In the genomic region with DNA sequence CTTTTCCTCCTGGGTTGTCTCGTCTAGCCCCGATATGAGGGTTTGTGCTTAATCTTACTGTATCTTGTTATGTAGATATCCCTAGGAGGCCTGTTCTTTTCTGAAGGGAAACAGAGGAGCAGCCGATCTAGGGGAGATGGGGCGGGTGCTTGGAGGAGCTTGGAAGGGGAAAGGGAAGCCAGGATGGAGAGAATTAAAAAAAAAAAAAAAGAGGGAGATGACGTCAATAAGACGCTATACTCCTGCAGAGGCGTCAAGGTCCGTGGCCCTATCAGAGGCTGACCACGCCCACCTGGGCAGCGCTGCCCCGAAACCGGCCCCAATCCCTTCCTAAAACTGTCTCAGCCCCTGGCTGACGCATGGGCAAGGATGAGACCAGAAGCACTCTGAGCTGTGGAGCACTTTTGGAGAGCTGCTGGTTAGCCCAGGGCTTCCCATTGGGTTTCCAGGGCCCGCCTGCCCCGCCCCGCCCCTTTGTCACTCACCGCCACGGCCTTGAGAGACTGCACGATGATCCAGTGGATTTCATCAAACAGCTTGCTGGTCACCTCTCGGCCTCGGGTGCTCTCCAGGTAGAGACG, we compare ENCODE assay signal across 16 mouse cellular contexts. TPM values are rescaled to one million over a fixed set of nuclear protein-coding genes. Genes with fewer than 3 reads are reported as not detected.
A peak's percentile ranks its signal among the peaks of the same experiment; 100 is the strongest.
DNase-seq lines count a peak whose midpoint lies in the region; ATAC-seq and TF ChIP-seq lines count a peak whose summit lies in the region.
"Had no signal": no experiment of that assay in that cellular context is flagged by ENCODE, and none has a peak within 500 bp of the region (broad histone marks: within the 10 kb centered on the region; RNA-seq: fewer than 3 reads in every experiment).

No protein-coding gene starts in this region.

- no peak for DNase-seq in forebrain, embryonic 10.5 days (ENCODE audit: extremely low spot score, low spot score)
- DNase-seq in midbrain, embryonic 10.5 days (ENCODE audit: low spot score), result no peak
- DNase-seq in midbrain, postnatal 0 days (ENCODE audit: low spot score), result no peak
- no peak for DNase-seq in embryonic facial prominence, embryonic 10.5 days (ENCODE audit: low spot score)
- peak; percentile 41 for DNase-seq in liver, postnatal 0 days
- no peak for DNase-seq in right cerebral cortex, postnatal 25 days
- DNase-seq in spleen, adult 18-20 months, result no peak
- DNase-seq: cerebellum, postnatal 10 days; gastrocnemius, postnatal 25 days; thymus, postnatal 25 days had no signal

- TF ChIP-seq CTCF in midbrain, postnatal 0 days (IDR thresholded peaks at IDR 0.05), result no peak
- TF ChIP-seq CTCF in liver, postnatal 0 days (IDR thresholded peaks at IDR 0.05; ENCODE audit: low read depth), result no peak

- TF ChIP-seq EP300 in liver, postnatal 0 days (IDR thresholded peaks at IDR 0.05; ENCODE audit: low read depth), result no peak

- peaks cover 91% of the 10 kb centered on the region for H3K36me3 ChIP-seq in forebrain, embryonic 10.5 days (replicated peaks)
- peaks cover 91% of the 10 kb centered on the region for H3K36me3 ChIP-seq in forebrain, embryonic 12.5 days (replicated peaks)
- H3K36me3 ChIP-seq in midbrain, embryonic 10.5 days, result peaks cover 97% of the 10 kb centered on the region
- peaks cover 81% of the 10 kb centered on the region for H3K36me3 ChIP-seq in midbrain, postnatal 0 days (ENCODE audit: insufficient read depth, low read length)
- H3K36me3 ChIP-seq in embryonic facial prominence, embryonic 10.5 days (replicated peaks), result peaks cover 94% of the 10 kb centered on the region
- H3K36me3 ChIP-seq in liver, postnatal 0 days (replicated peaks; ENCODE audit: insufficient read depth, low read length), result no peaks in the 10 kb centered on the region

- no peaks in the 10 kb centered on the region for H3K27me3 ChIP-seq in forebrain, embryonic 10.5 days (ENCODE audit: poor library complexity, severe bottlenecking)
- no peaks in the 10 kb centered on the region for H3K27me3 ChIP-seq in forebrain, embryonic 12.5 days
- no peaks in the 10 kb centered on the region for H3K27me3 ChIP-seq in midbrain, embryonic 10.5 days (ENCODE audit: low read depth, poor library complexity, severe bottlenecking)
- H3K27me3 ChIP-seq in midbrain, postnatal 0 days (ENCODE audit: insufficient read depth, low read length), result no peaks in the 10 kb centered on the region
- no peaks in the 10 kb centered on the region for H3K27me3 ChIP-seq in embryonic facial prominence, embryonic 10.5 days (replicated peaks; ENCODE audit: low read depth, poor library complexity, severe bottlenecking)
- H3K27me3 ChIP-seq in liver, postnatal 0 days (ENCODE audit: insufficient read depth, low read length), result no peaks in the 10 kb centered on the region
- H3K27me3 ChIP-seq: hindbrain, embryonic 15.5 days; Patski had no signal

- no peak overlapping the region for H3K27ac ChIP-seq in forebrain, embryonic 10.5 days
- H3K27ac ChIP-seq in forebrain, embryonic 12.5 days, result no peak overlapping the region
- H3K27ac ChIP-seq in midbrain, embryonic 10.5 days (replicated peaks), result no peak overlapping the region
- no peak overlapping the region for H3K27ac ChIP-seq in midbrain, postnatal 0 days (ENCODE audit: low read depth, low read length)
- no peak overlapping the region for H3K27ac ChIP-seq in embryonic facial prominence, embryonic 10.5 days (replicated peaks)
- H3K27ac ChIP-seq in liver, postnatal 0 days (ENCODE audit: low read depth), result no peak overlapping the region
- H3K27ac ChIP-seq: hindbrain, embryonic 15.5 days; kidney, postnatal 0 days; macrophage had no signal

- H3K9ac ChIP-seq in forebrain, embryonic 12.5 days, result no peak overlapping the region
- H3K9ac ChIP-seq in midbrain, postnatal 0 days (replicated peaks; ENCODE audit: low read length, poor library complexity, severe bottlenecking), result no peak overlapping the region
- H3K9ac ChIP-seq in liver, postnatal 0 days (replicated peaks), result no peak overlapping the region
- H3K9ac ChIP-seq: hindbrain, embryonic 15.5 days had no signal

- no peak for ATAC-seq in forebrain, embryonic 12.5 days (ENCODE audit: low FRiP score)
- no peak for ATAC-seq in midbrain, postnatal 0 days (ENCODE audit: low FRiP score)
- peak; percentile 45; the same call in 1 of the 2 replicates for ATAC-seq in liver, postnatal 0 days
- ATAC-seq: Patski had no signal

- 64% methylated on average over 22 of the region's 22 CpGs for WGBS in forebrain, embryonic 10.5 days
- 66% methylated on average over 22 of the region's 22 CpGs for WGBS in forebrain, embryonic 12.5 days
- 65% methylated on average over 22 of the region's 22 CpGs for WGBS in midbrain, embryonic 10.5 days
- 79% methylated on average over 22 of the region's 22 CpGs for WGBS in midbrain, postnatal 0 days
- WGBS in embryonic facial prominence, embryonic 10.5 days, result 63% methylated on average over 22 of the region's 22 CpGs
- 78% methylated on average over 22 of the region's 22 CpGs for WGBS in liver, postnatal 0 days (ENCODE audit: insufficient replicate concordance)

- H3K4me2 ChIP-seq in forebrain, embryonic 12.5 days, result no peak overlapping the region
- no peak overlapping the region for H3K4me2 ChIP-seq in midbrain, postnatal 0 days (ENCODE audit: low read depth, low read length, poor library complexity, severe bottlenecking)
- H3K4me2 ChIP-seq in liver, postnatal 0 days (ENCODE audit: low read depth, low read length), result peak overlapping the region; percentile 23; the same call in 1 of the 2 replicates
- H3K4me2 ChIP-seq: hindbrain, embryonic 15.5 days had no signal

- H3K4me1 ChIP-seq in forebrain, embryonic 10.5 days, result no peaks in the 10 kb centered on the region
- H3K4me1 ChIP-seq in forebrain, embryonic 12.5 days, result no peaks in the 10 kb centered on the region
- H3K4me1 ChIP-seq in midbrain, embryonic 10.5 days, result no peaks in the 10 kb centered on the region
- H3K4me1 ChIP-seq in midbrain, postnatal 0 days (ENCODE audit: insufficient read depth, low read length), result no peaks in the 10 kb centered on the region
- H3K4me1 ChIP-seq in embryonic facial prominence, embryonic 10.5 days, result peaks cover 7% of the 10 kb centered on the region
- 0 out of 2 replicates have a peak, but pooled peaks cover 5% of the 10 kb centered on the region for H3K4me1 ChIP-seq in liver, postnatal 0 days (ENCODE audit: insufficient read depth)
- H3K4me1 ChIP-seq: hindbrain, embryonic 15.5 days had no signal

- H3K9me3 ChIP-seq in forebrain, embryonic 10.5 days, result no peaks in the 10 kb centered on the region
- no peaks in the 10 kb centered on the region for H3K9me3 ChIP-seq in forebrain, embryonic 12.5 days
- H3K9me3 ChIP-seq in midbrain, embryonic 10.5 days (replicated peaks), result no peaks in the 10 kb centered on the region
- H3K9me3 ChIP-seq in midbrain, postnatal 0 days (ENCODE audit: low read length), result no peaks in the 10 kb centered on the region
- no peaks in the 10 kb centered on the region for H3K9me3 ChIP-seq in embryonic facial prominence, embryonic 10.5 days
- H3K9me3 ChIP-seq in liver, postnatal 0 days (ENCODE audit: low read length), result no peaks in the 10 kb centered on the region
- H3K9me3 ChIP-seq: hindbrain, embryonic 15.5 days had no signal

- peak overlapping the region; percentile 22; the same call in 1 of the 2 replicates for H3K4me3 ChIP-seq in forebrain, embryonic 10.5 days
- H3K4me3 ChIP-seq in forebrain, embryonic 12.5 days (replicated peaks), result no peak overlapping the region
- H3K4me3 ChIP-seq in midbrain, embryonic 10.5 days, result peak overlapping the region; percentile 25
- no peak overlapping the region for H3K4me3 ChIP-seq in midbrain, postnatal 0 days (ENCODE audit: low read depth, low read length)
- H3K4me3 ChIP-seq in embryonic facial prominence, embryonic 10.5 days, result peak overlapping the region; percentile 42
- H3K4me3 ChIP-seq in liver, postnatal 0 days (ENCODE audit: low read depth, low read length), result no peak overlapping the region
- H3K4me3 ChIP-seq: hindbrain, embryonic 15.5 days had no signal

RNA-seq across cellular contexts. Expression of a gene that starts 14.8 kb away (rescaled TPM):
- polyA plus RNA-seq in forebrain, embryonic 10.5 days (2016; fragmentation: Nextera tagmentation; extraction: Ambion mirVana), result 33.3 and 33.7 TPM in 2 replicates
- 57.0 and 62.4 TPM in 2 replicates for polyA plus RNA-seq in forebrain, embryonic 12.5 days (2016; fragmentation: Nextera tagmentation; extraction: Ambion mirVana)
- 34.3 and 42.6 TPM in 2 replicates for polyA plus RNA-seq in midbrain, embryonic 10.5 days (2016; fragmentation: Nextera tagmentation; extraction: Ambion mirVana)
- total RNA-seq in midbrain, postnatal 0 days (2014; rRNA removed), result 57.8 and 60.7 TPM in 2 replicates
- polyA plus RNA-seq in midbrain, postnatal 0 days (2015; fragmentation: Nextera tagmentation; extraction: Ambion mirVana), result 119 and 123 TPM in 2 replicates
- 30.9 and 32.6 TPM in 2 replicates for polyA plus RNA-seq in embryonic facial prominence, embryonic 10.5 days (2016; fragmentation: Nextera tagmentation; extraction: Ambion mirVana)
- polyA plus RNA-seq in liver, postnatal 0 days (2015; fragmentation: Nextera tagmentation; extraction: Ambion mirVana), result 2.7 and 3.2 TPM in 2 replicates

RNA-seq across cellular contexts. Expression of a gene that starts 30.8 kb away (rescaled TPM):
- polyA plus RNA-seq in forebrain, embryonic 10.5 days (2016; fragmentation: Nextera tagmentation; extraction: Ambion mirVana), result 2.1 and 2.3 TPM in 2 replicates
- polyA plus RNA-seq in forebrain, embryonic 12.5 days (2016; fragmentation: Nextera tagmentation; extraction: Ambion mirVana), result 1.4 and 1.7 TPM in 2 replicates
- polyA plus RNA-seq in midbrain, embryonic 10.5 days (2016; fragmentation: Nextera tagmentation; extraction: Ambion mirVana), result 2.9 and 3.1 TPM in 2 replicates
- total RNA-seq in midbrain, postnatal 0 days (2014; rRNA removed), result 0.27 TPM in 1 of 2 replicates, not detected in the other
- polyA plus RNA-seq in midbrain, postnatal 0 days (2015; fragmentation: Nextera tagmentation; extraction: Ambion mirVana), result 0.33 and 0.37 TPM in 2 replicates
- 2.3 TPM in 2 replicates for polyA plus RNA-seq in embryonic facial prominence, embryonic 10.5 days (2016; fragmentation: Nextera tagmentation; extraction: Ambion mirVana)
- polyA plus RNA-seq in liver, postnatal 0 days (2015; fragmentation: Nextera tagmentation; extraction: Ambion mirVana), result 6.2 and 6.4 TPM in 2 replicates
- total RNA-seq: layer of hippocampus, postnatal 10 days had no signal
- polyA plus RNA-seq: macrophage had no signal

RNA-seq across cellular contexts. Expression of a gene that starts 31.5 kb away (rescaled TPM):
- 55.4 and 57.8 TPM in 2 replicates for polyA plus RNA-seq in forebrain, embryonic 10.5 days (2016; fragmentation: Nextera tagmentation; extraction: Ambion mirVana)
- 37.0 and 40.7 TPM in 2 replicates for polyA plus RNA-seq in forebrain, embryonic 12.5 days (2016; fragmentation: Nextera tagmentation; extraction: Ambion mirVana)
- polyA plus RNA-seq in midbrain, embryonic 10.5 days (2016; fragmentation: Nextera tagmentation; extraction: Ambion mirVana), result 55.6 TPM in 2 replicates
- 14.6 and 21.3 TPM in 2 replicates for total RNA-seq in midbrain, postnatal 0 days (2014; rRNA removed)
- 16.2 and 16.7 TPM in 2 replicates for polyA plus RNA-seq in midbrain, postnatal 0 days (2015; fragmentation: Nextera tagmentation; extraction: Ambion mirVana)
- 60.7 and 61.7 TPM in 2 replicates for polyA plus RNA-seq in embryonic facial prominence, embryonic 10.5 days (2016; fragmentation: Nextera tagmentation; extraction: Ambion mirVana)
- 20.6 and 24.3 TPM in 2 replicates for polyA plus RNA-seq in liver, postnatal 0 days (2015; fragmentation: Nextera tagmentation; extraction: Ambion mirVana)

Comparison
In these comparisons a context has a peak if more than half of its experiments do, and no peak if none do; other contexts are left out.
1. H3K4me3 ChIP-seq: peak in forebrain, embryonic 10.5 days (single experiment), midbrain, embryonic 10.5 days (single experiment) and embryonic facial prominence, embryonic 10.5 days (single experiment); none in forebrain, embryonic 12.5 days (single experiment), midbrain, postnatal 0 days (single experiment) and liver, postnatal 0 days (single experiment).